In genomic region chr2:173119023-173119944, GRCm38 (mm10) we compare ENCODE assay signal across 19 mouse cellular contexts. TPM values are rescaled to one million over a fixed set of nuclear protein-coding genes. Genes with fewer than 3 reads are reported as not detected.
DNase-seq lines count a peak whose midpoint lies in the region; ATAC-seq and TF ChIP-seq lines count a peak whose summit lies in the region.
"Had no signal": no experiment of that assay in that cellular context is flagged by ENCODE, and none has a peak within 500 bp of the region (broad histone marks: within the 10 kb centered on the region; RNA-seq: fewer than 3 reads in every experiment).

Gene Ctcfl (minus strand): TSS chr2:173119525.

- H3K9ac ChIP-seq in midbrain, embryonic 11.5 days (ENCODE audit: low read length) = no peak within 1 kb of the TSS
- no peak within 1 kb of the TSS for H3K9ac ChIP-seq in midbrain, postnatal 0 days (replicated peaks; ENCODE audit: low read length, poor library complexity, severe bottlenecking)
- H3K9ac ChIP-seq in liver, embryonic 14.5 days (replicated peaks) = peak within 1 kb of the TSS; percentile 18; the same call in 1 of the 2 replicates
- H3K9ac ChIP-seq: forebrain, embryonic 13.5 days; heart, embryonic 13.5 days had no signal

- H3K27ac ChIP-seq in midbrain, embryonic 11.5 days (ENCODE audit: low read depth, low read length) = no peak within 1 kb of the TSS
- no peak within 1 kb of the TSS for H3K27ac ChIP-seq in midbrain, postnatal 0 days (ENCODE audit: low read depth, low read length)
- peak within 1 kb of the TSS; percentile 25 for H3K27ac ChIP-seq in liver, embryonic 14.5 days
- H3K27ac ChIP-seq: forebrain, embryonic 13.5 days; gastrocnemius, adult 2 months; heart, embryonic 13.5 days; kidney, postnatal 0 days had no signal

- H3K4me3 ChIP-seq in midbrain, embryonic 11.5 days (ENCODE audit: low read depth, low read length) = no peak within 1 kb of the TSS
- H3K4me3 ChIP-seq in midbrain, postnatal 0 days (ENCODE audit: low read depth, low read length) = no peak within 1 kb of the TSS
- 0 out of 4 replicates have a peak within 1 kb of the TSS, but pooled peaks of 1 of the 2 experiments have one; percentile 3 for H3K4me3 ChIP-seq in liver, embryonic 14.5 days (ENCODE audit: insufficient read depth in 1 of 2, low read depth in 2 of 2, low read length in 2 of 2)
- H3K4me3 ChIP-seq: forebrain, embryonic 13.5 days; gastrocnemius, adult 2 months; heart, embryonic 13.5 days; myocyte had no signal

- 0 out of 2 replicates have a peak, but pooled peaks cover 2% of the 10 kb centered on the region for H3K4me1 ChIP-seq in midbrain, embryonic 11.5 days (ENCODE audit: control insufficient read depth, insufficient read depth, low read length)
- no peaks in the 10 kb centered on the region for H3K4me1 ChIP-seq in midbrain, postnatal 0 days (ENCODE audit: insufficient read depth, low read length)
- peaks cover 6 to 16% of the 10 kb centered on the region in 2 experiments for H3K4me1 ChIP-seq in liver, embryonic 14.5 days (replicated peaks; ENCODE audit: control insufficient read depth in 2 of 2, insufficient read depth in 2 of 2, low read length in 1 of 2)
- H3K4me1 ChIP-seq: forebrain, embryonic 13.5 days; heart, embryonic 13.5 days had no signal

- no peaks in the 10 kb centered on the region for H3K27me3 ChIP-seq in midbrain, embryonic 11.5 days (ENCODE audit: control insufficient read depth, insufficient read depth, low read length)
- no peaks in the 10 kb centered on the region for H3K27me3 ChIP-seq in midbrain, postnatal 0 days (ENCODE audit: insufficient read depth, low read length)
- H3K27me3 ChIP-seq in liver, embryonic 14.5 days (ENCODE audit: control insufficient read depth, insufficient read depth, low read length) = no peaks in the 10 kb centered on the region; the same call in none of the 2 replicates
- H3K27me3 ChIP-seq: forebrain, embryonic 13.5 days had no signal

- H3K4me2 ChIP-seq in midbrain, embryonic 11.5 days = no peak within 1 kb of the TSS
- no peak within 1 kb of the TSS for H3K4me2 ChIP-seq in midbrain, postnatal 0 days (ENCODE audit: low read depth, low read length, poor library complexity, severe bottlenecking)
- H3K4me2 ChIP-seq in liver, embryonic 14.5 days (ENCODE audit: low read depth) = peak within 1 kb of the TSS; percentile 20
- H3K4me2 ChIP-seq: forebrain, embryonic 13.5 days; heart, embryonic 13.5 days had no signal

- DNase-seq in midbrain, embryonic 11.5 days (ENCODE audit: low spot score, missing footprints) = no peak
- DNase-seq in midbrain, postnatal 0 days (ENCODE audit: low spot score) = no peak
- no peak for DNase-seq in liver, embryonic 14.5 days (ENCODE audit: low read depth in 3 of 3, low spot score in 3 of 3)
- DNase-seq in cerebellum, postnatal 36 days = no peak
- no peak for DNase-seq in embryo, embryonic 10 days (ENCODE audit: low spot score)
- no peak for DNase-seq in adrenal gland, adult (ENCODE audit: inconsistent age in 2 of 2, low spot score in 1 of 2)
- DNase-seq: cerebellum, adult 11 months; gastrocnemius, adult 2 months; layer of hippocampus, adult 9-11 months; left cerebral cortex, postnatal 4 days; lung, postnatal 36 days had no signal

- no peaks in the 10 kb centered on the region for H3K9me3 ChIP-seq in midbrain, embryonic 11.5 days (ENCODE audit: control insufficient read depth, low read length)
- H3K9me3 ChIP-seq in midbrain, postnatal 0 days (ENCODE audit: low read length) = no peaks in the 10 kb centered on the region
- H3K9me3 ChIP-seq in liver, embryonic 14.5 days (ENCODE audit: control insufficient read depth, low read length) = no peaks in the 10 kb centered on the region
- H3K9me3 ChIP-seq: forebrain, embryonic 13.5 days had no signal

- ATAC-seq in midbrain, embryonic 11.5 days (ENCODE audit: low FRiP score) = 0 out of 2 replicates have a peak, but pooled peaks have one; percentile 40
- ATAC-seq in midbrain, postnatal 0 days (ENCODE audit: low FRiP score) = no peak
- ATAC-seq in erythroblast, adult 5-6 weeks (replicated peaks; ENCODE audit: low FRiP score, poor library complexity, severe bottlenecking) = peak; percentile 58
- peak; percentile 61; the same call in 1 of the 2 replicates for ATAC-seq in liver, embryonic 14.5 days (ENCODE audit: insufficient read depth)
- ATAC-seq: forebrain, embryonic 13.5 days had no signal

- no peak for TF ChIP-seq EP300 in liver, embryonic 14.5 days (IDR thresholded peaks at IDR 0.05; ENCODE audit: low read depth)

- TF ChIP-seq CTCF in midbrain, postnatal 0 days (IDR thresholded peaks at IDR 0.05) = no peak
- peak; percentile 31; the same call in 1 of the 2 replicates for TF ChIP-seq CTCF in liver, embryonic 14.5 days (IDR thresholded peaks at IDR 0.05; ENCODE audit: low read depth)

- H3K36me3 ChIP-seq in midbrain, embryonic 11.5 days (ENCODE audit: control insufficient read depth, insufficient read depth, low read length) = no peaks in the 10 kb centered on the region
- H3K36me3 ChIP-seq in midbrain, postnatal 0 days (ENCODE audit: insufficient read depth, low read length) = no peaks in the 10 kb centered on the region
- H3K36me3 ChIP-seq in liver, embryonic 14.5 days (replicated peaks; ENCODE audit: control insufficient read depth, insufficient read depth, low read depth) = no peaks in the 10 kb centered on the region
- H3K36me3 ChIP-seq: heart, embryonic 13.5 days had no signal

- 90% methylated on average over 30 of the region's 35 CpGs for WGBS in midbrain, embryonic 11.5 days
- 88% methylated on average over 35 of the region's 35 CpGs for WGBS in midbrain, postnatal 0 days
- WGBS in liver, embryonic 14.5 days (ENCODE audit: insufficient replicate concordance) = 71% methylated on average over 35 of the region's 35 CpGs

RNA-seq across cellular contexts. Expression of gene Ctcfl, which starts in this region (rescaled TPM):
- polyA plus RNA-seq in midbrain, embryonic 11.5 days (2014; fragmentation: Nextera tagmentation; extraction: Ambion mirVana) = 0.08 TPM in 1 of 2 replicates, not detected in the other
- total RNA-seq in midbrain, postnatal 0 days (2014; rRNA removed) = not detected in 2 replicates
- not detected in 2 replicates for polyA plus RNA-seq in midbrain, postnatal 0 days (2015; fragmentation: Nextera tagmentation; extraction: Ambion mirVana)
- total RNA-seq in erythroblast, adult 5-6 weeks (2015; ENCODE audit: low replicate concordance) = not detected in 2 replicates
- not detected in 2 replicates for total RNA-seq in erythroblast, adult 5-6 weeks (2017; ENCODE audit: low replicate concordance)
- polyA plus RNA-seq in liver, embryonic 14.5 days (2012; rRNA removed) = 0.01 and 0.02 TPM in 2 replicates
- not detected in 2 replicates for polyA plus RNA-seq in liver, embryonic 14.5 days (2014; fragmentation: Nextera tagmentation; extraction: Ambion mirVana)
- total RNA-seq: adrenal gland, postnatal 4 days; CH12.LX; left cerebral cortex, postnatal 4 days had no signal
- polyA plus RNA-seq: kidney, postnatal 0 days; myocyte; urinary bladder, adult 2 months had no signal

Comparison
In these comparisons a context has a peak if more than half of its experiments do, and no peak if none do; other contexts are left out.
1. Peak in ATAC-seq in midbrain, embryonic 11.5 days; RNA of the gene not detected or under 1 TPM.
2. Peak in ATAC-seq in erythroblast, adult 5-6 weeks; RNA of the gene not detected or under 1 TPM.
3. Peak in ATAC-seq, H3K27ac ChIP-seq, H3K9ac ChIP-seq and H3K4me2 ChIP-seq in liver, embryonic 14.5 days; RNA of the gene not detected or under 1 TPM.